Mouse (Mus musculus): ENCODE results near the gene Scfd2.
A peak's percentile ranks its signal among the peaks of the same experiment; 100 is the strongest.

Gene Scfd2

GRCm38 (mm10) chr5:74365408-74365807 lies 166.2 kb downstream of the Scfd2 start:
- ATAC-seq (ENCODE audit: low TSS enrichment) = no peak

- no peak for ATAC-seq (ENCODE audit: low TSS enrichment)
These were observed 168.3 kb downstream of the Scfd2 start for GRCm38 (mm10) chr5:74363296-74363695.

- no peak for ATAC-seq (ENCODE audit: low TSS enrichment)
These were observed 170.0 kb downstream of the Scfd2 start for GRCm38 (mm10) chr5:74361531-74361930.

- no peak for ATAC-seq (ENCODE audit: low TSS enrichment)
These were observed 173.5 kb downstream of the Scfd2 start for GRCm38 (mm10) chr5:74358033-74358432.

- ATAC-seq (ENCODE audit: low TSS enrichment) = no peak
These were observed 176.0 kb downstream of the Scfd2 start for GRCm38 (mm10) chr5:74355416-74356177.

- ATAC-seq (ENCODE audit: low TSS enrichment) = no peak
These were observed 180.7 kb downstream of the Scfd2 start for GRCm38 (mm10) chr5:74350909-74351308.

GRCm38 (mm10) chr5:74348079-74348870 lies 183.3 kb downstream of the Scfd2 start:
- peak; percentile 94 for ATAC-seq (ENCODE audit: low TSS enrichment)

- ATAC-seq (ENCODE audit: low TSS enrichment) = peak; percentile 69
These were observed 188.5 kb downstream of the Scfd2 start for GRCm38 (mm10) chr5:74343045-74343444.

- ATAC-seq (ENCODE audit: low TSS enrichment) = peak; percentile 91
These were observed 189.0 kb downstream of the Scfd2 start for GRCm38 (mm10) chr5:74342557-74342956.

- no peak for ATAC-seq (ENCODE audit: low TSS enrichment)
These were observed 194.1 kb downstream of the Scfd2 start for GRCm38 (mm10) chr5:74337491-74337890.

GRCm38 (mm10) chr5:74336780-74337179 lies 194.8 kb downstream of the Scfd2 start:
- ATAC-seq (ENCODE audit: low TSS enrichment) = no peak

- no peak for ATAC-seq (ENCODE audit: low TSS enrichment)
These were observed 198.3 kb downstream of the Scfd2 start for GRCm38 (mm10) chr5:74333258-74333657.

- no peak for ATAC-seq (ENCODE audit: low TSS enrichment)
These were observed 205.3 kb downstream of the Scfd2 start for GRCm38 (mm10) chr5:74326228-74326627.

- 0 out of 2 replicates have a peak, but pooled peaks have one; percentile 9 for ATAC-seq (ENCODE audit: low TSS enrichment)
These were observed 210.4 kb downstream of the Scfd2 start for GRCm38 (mm10) chr5:74321010-74321746.

GRCm38 (mm10) chr5:74319551-74319950 lies 212.0 kb downstream of the Scfd2 start:
- no peak for ATAC-seq (ENCODE audit: low TSS enrichment)

- ATAC-seq (ENCODE audit: low TSS enrichment) = no peak
These were observed 214.4 kb downstream of the Scfd2 start for GRCm38 (mm10) chr5:74317174-74317573.

GRCm38 (mm10) chr5:74316333-74316945 lies 215.1 kb downstream of the Scfd2 start:
- ATAC-seq (ENCODE audit: low TSS enrichment) = no peak

GRCm38 (mm10) chr5:74315471-74316245 lies 215.9 kb downstream of the Scfd2 start:
- ATAC-seq (ENCODE audit: low TSS enrichment) = no peak

GRCm38 (mm10) chr5:74314501-74314900 lies 217.1 kb downstream of the Scfd2 start:
- ATAC-seq (ENCODE audit: low TSS enrichment) = no peak

- ATAC-seq (ENCODE audit: low TSS enrichment) = peak; percentile 86
These were observed 218.0 kb downstream of the Scfd2 start for GRCm38 (mm10) chr5:74313542-74313941.

GRCm38 (mm10) chr5:74311865-74312264 lies 219.7 kb downstream of the Scfd2 start:
- ATAC-seq (ENCODE audit: low TSS enrichment) = no peak
